Mouse (Mus musculus) gastrocnemius, adult 2 months (tissue): Measurements from ENCODE around the gene Gm10134. TPM values are rescaled to one million over a fixed set of nuclear protein-coding genes. Genes with fewer than 3 reads are reported as not detected.

Experiments used
- DNase-seq: peaks from one replicate; pipeline ENCODE4 v3.0.0; 2022
- H3K27ac ChIP-seq: fragments of 200-600 bp; 2 replicates; pipeline ENCODE4 v1.8.1; 2022; ENCODE audit warnings: mild to moderate bottlenecking
- H3K4me3 ChIP-seq: fragments of 200-600 bp; 2 replicates; pipeline ENCODE4 v1.8.1; 2022; ENCODE audit warnings: mild to moderate bottlenecking, moderate library complexity
- CTCF ChIP-seq: fragments of 200-600 bp; IDR thresholded peaks from 2 replicates; pipeline ENCODE4 v1.8.1; 2022; ENCODE audit warnings: antibody characterized with exemption, mild to moderate bottlenecking, moderate library complexity
- intact Hi-C: fragments of 180-260 bp; cut with DNase I; formaldehyde crosslinking; loops from one replicate; pipeline ENCODE4 v1.15.1; 2025
- total RNA-seq, 2 experiments: library from RNA; stranded (reverse); gene quantifications; 2 replicates each; pipeline ENCODE4 v1.2.3; 2021

The Gm10134 gene
- total RNA-seq, 2 experiments from 2014 or later = 0.98 TPM; not detected in 1

DNA sequence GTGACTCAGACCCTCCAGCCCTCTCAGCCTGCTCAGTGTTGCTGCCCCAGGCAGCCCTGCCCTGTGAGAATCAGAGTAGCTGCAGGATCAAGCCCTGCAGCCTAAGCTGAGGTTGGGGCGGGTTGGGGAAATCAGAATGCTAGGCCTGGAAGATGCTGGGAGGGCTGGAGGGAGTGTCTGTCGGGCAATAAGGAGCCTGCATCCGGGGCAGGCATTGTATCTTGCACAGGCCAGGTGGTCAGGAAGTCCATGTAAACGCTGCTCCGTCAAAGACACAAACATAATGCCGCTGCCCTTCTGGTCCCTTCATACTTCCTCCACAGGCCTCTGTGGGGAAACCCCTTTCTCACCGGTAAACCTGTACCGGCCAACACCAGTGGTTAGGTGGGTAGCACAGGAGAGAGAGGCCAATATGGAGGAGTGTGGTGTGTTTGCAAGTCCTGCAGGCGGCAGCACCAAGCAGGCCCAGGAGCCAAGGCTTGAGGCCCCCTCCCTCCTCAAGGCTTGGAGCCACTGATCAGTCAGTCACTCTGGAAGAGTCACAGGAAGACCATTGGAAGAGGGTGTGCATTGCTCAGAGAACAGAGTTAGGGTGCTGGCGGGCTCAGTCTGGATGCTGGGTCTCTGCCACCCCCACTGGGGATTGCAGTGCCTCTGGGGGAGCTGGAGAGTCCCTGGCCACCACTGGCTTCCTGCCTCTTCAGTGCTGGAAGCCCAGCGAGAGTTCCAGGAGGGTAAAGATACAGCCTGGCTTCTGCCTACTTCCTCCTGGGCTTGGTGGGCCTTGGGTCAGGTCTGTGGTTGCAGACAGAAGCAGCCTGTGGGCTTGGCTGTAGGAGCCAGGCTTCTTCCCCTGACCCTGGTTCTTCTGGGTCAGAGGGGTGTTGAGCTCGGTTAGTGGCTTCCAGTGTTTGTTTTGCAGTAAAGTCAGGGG lies 20.3 kb downstream of the Gm10134 start:
- Histone ChIP-seq H3K4me3 (peak overlapping the region; percentile 11; the same call in 1 of the 2 replicates), H3K27ac (peak overlapping the region; percentile 88)
- intact Hi-C loops = no loop called here
- no peak for DNase-seq
- no peak; the same call in 1 of the 2 replicates for TF ChIP-seq CTCF

DNA sequence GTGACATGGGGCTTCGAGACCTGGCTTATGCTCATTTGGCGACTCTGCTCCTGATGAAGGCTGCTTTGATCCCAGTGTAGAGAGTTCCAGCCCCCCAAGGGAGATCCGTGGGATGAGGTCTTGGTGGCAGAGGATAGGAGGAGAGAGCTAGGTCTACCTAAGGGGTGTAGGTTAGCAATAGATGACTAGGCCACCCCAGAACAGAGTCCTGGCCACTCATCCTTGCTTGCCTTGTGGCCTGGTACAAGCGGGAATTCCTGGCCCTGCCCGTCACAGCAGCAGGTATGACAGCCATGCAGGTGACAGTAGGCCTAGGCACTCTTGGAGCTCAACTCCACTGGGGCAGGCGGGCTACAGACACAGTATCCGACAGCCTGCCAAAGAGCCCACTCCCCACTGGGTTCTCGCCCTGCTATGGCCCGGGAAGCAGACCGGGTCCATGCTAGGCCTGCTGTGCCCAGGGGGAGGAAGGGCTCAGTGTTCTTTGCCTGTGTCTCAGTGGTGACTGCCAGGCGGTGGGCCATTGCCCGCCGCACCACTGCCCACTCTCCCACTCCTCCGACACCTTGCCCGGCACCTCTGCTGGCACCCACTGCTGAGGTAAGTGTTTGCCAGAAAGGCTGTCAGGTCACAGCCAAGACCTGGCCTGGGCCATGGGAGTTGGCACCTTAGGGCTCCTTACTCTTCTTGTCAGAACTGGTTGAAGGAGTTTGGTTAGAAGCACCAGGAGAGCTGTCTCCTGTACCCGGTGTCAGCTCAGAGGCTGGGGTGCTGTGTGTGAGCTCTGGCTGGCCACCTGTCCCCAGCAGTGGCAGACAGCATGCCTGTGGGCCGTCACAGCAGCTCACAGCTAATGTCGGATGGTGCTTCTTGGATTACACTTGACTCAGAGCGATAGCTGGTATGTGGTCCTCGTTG lies 21.8 kb downstream of the Gm10134 start:
- Histone ChIP-seq H3K27ac (peak overlapping the region; percentile 84), H3K4me3 (peak overlapping the region; percentile 35)
- no peak for TF ChIP-seq CTCF
- DNase-seq = peak; percentile 60
- intact Hi-C loops = no loop called here

DNA sequence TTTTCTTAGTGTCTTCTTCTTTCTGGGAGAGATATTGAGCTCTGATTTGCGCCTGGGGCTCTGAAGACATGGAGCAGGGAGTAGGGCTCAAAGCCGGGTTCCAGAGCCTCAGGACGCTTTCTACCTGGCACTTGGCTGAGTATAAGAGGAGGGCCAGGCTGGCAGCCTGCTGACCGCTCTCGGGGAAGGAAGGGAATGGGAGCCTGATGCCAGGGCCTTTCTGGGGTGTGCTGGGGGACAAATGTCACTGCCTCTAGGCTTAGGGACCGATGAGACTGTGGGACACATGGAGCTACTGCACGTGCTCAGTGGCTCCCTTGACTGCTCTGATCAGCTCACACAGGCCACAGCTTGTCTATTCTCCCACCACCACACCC lies 22.4 kb downstream of the Gm10134 start:
- intact Hi-C loops = no loop called here
- no peak for TF ChIP-seq CTCF
- Histone ChIP-seq H3K27ac (peak overlapping the region; percentile 84), H3K4me3 (peak overlapping the region; percentile 35)
- DNase-seq = peak; percentile 56

- no peak for TF ChIP-seq CTCF
- Histone ChIP-seq H3K27ac (peak overlapping the region; percentile 84), H3K4me3 (no peak overlapping the region)
- DNase-seq = no peak
- intact Hi-C loops = no loop called here
Measured at GRCm38 (mm10) chr2:28529856-28530255, 24.0 kb downstream of the Gm10134 start.

DNA sequence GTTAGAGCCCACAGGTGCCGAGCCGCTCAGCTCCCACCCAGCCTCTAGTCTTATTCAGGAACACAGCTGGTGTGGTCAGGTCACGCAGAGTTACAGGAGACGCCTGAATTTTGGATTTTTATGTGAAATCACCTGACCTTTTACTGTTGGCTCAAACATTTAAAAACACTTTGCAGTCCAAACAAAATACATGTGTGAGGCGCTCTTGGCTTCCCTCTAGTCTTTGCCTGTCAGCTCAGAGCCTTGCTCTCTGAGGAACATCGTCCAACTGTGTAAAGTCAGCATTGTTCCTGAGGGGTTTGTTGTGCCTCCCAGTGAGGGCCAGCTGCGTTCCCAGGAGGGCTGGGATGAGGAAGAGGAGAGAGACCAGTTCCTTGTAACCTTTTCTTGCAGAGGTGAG lies 24.4 kb downstream of the Gm10134 start:
- no peak for DNase-seq
- intact Hi-C loops = no loop called here
- H3K4me3 ChIP-seq = no peak overlapping the region
- no peak for TF ChIP-seq CTCF
- peak overlapping the region; percentile 84 for H3K27ac ChIP-seq

- Histone ChIP-seq H3K27ac (peak overlapping the region; percentile 93), H3K4me3 (peak overlapping the region; percentile 82)
- intact Hi-C loops = no loop called here
- peak; percentile 94 for DNase-seq
- peak; percentile 26; the same call in 1 of the 2 replicates for TF ChIP-seq CTCF
Measured at GRCm38 (mm10) chr2:28532938-28533771, 27.3 kb downstream of the Gm10134 start.

DNA sequence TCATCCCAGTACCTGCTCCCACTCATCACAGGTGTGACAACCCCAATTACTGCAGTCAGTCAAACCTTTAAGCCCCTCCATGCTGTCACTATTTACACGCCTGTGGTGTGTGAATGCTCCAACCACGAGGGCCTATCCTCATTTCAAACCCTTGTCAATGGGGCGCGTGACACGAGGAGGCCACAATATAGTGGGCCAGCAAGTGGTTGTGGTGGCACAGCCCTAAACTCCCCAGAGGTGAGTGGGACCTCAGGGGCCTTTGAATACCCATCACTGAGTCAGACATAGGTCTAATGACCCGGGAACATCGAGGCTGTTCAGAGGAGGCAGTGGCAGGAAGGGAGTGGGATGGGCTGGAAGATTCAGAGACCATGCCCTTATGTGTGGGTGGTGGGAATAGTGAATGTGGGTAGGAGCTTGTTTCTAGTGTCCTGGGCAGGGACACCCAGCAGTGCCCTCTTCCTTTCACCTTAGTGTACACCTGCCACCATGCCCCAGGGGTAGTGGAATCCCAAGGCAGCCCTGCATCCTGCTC lies 28.1 kb downstream of the Gm10134 start:
- no peak for DNase-seq
- TF ChIP-seq CTCF = no peak
- H3K4me3 ChIP-seq = peak overlapping the region; percentile 82
- H3K27ac ChIP-seq = peak overlapping the region; percentile 93
- intact Hi-C loops = no loop called here

- DNase-seq = no peak
- no peak for TF ChIP-seq CTCF
Measured at GRCm38 (mm10) chr2:28534436-28535262, 28.8 kb downstream of the Gm10134 start.

GRCm38 (mm10) chr2:28535263-28535540 lies 29.3 kb downstream of the Gm10134 start:
- Histone ChIP-seq H3K4me3 (peak overlapping the region; percentile 82), H3K27ac (peak overlapping the region; percentile 93)
- TF ChIP-seq CTCF = no peak
- intact Hi-C loops = no loop called here
- DNase-seq = no peak

More at GRCm38 (mm10) chr2:28534436-28535262, 28.8 kb downstream of the Gm10134 start:
- Histone ChIP-seq H3K27ac (peak overlapping the region; percentile 93), H3K4me3 (peak overlapping the region; percentile 82)
- intact Hi-C loops = no loop called here

DNA sequence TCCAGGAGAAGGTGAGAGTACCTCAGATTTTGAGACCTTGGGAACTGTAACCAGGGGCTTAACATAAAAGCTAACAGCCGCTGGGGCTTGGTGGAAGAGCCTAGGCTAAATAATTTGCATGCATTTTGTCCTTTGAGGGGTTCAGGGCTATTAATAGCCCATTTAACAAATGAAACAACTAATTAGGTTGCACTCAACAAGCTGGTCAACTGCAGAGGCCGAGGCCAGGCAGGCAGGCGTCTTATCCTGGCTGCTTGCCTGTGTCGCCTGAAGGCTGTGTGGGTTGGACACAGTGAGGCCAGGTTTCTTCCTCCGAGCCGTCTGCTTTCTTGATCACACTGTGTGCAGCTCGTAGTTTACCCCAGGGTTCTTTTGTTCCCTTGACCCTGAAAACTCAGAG lies 29.8 kb downstream of the Gm10134 start:
- H3K27ac ChIP-seq = peak overlapping the region; percentile 93
- intact Hi-C loops = no loop called here
- DNase-seq = peak; percentile 69
- no peak for TF ChIP-seq CTCF
- peak overlapping the region; percentile 82 for H3K4me3 ChIP-seq

DNA sequence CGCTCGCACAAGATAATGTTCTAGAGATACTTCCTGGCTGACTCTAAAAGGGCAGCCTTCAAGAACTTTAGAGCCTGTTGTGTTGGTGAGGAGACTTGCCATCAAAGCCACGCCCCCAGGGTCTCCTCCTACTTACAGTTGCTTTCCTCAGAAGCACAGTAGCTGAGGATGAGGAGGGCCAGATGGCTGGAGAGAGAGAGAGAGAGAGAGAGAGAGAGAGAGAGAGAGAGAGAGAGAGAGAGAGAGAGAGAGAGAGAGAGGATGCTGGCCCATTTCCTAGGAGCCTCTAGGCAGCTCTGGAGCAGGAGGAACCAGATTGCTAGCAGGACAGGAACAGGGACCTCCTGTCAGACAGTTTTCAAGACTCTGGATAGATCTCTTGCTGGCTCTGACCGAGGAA lies 30.3 kb downstream of the Gm10134 start:
- TF ChIP-seq CTCF = no peak
- intact Hi-C loops = no loop called here
- H3K4me3 ChIP-seq = peak overlapping the region; percentile 13

More for the DNA sequence above, 30.3 kb downstream of the Gm10134 start:
- peak overlapping the region; percentile 93 for H3K27ac ChIP-seq
- DNase-seq = no peak
